ENCODE assay signal across 10 mouse cellular contexts in the genomic region with DNA sequence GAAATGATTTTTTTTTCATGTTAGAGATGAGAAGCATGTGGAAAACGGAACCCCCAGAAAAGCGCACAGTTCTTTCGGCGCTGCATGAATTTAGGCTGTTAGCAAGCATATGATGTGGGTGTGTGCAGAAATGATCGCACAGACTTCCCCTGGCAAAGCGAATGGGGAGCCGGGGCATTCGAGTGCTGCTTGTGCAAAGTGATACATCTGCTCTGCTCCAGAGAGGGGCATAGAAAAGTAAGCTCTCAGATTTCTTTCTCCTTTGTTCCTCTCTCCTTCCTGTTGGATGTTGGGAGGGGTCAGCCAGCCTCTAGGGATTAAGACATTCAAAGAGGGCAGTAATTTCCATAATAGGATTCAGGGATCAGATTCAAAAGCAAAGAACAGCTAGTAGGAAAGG.
DNase-seq lines count a peak whose midpoint lies in the region; ATAC-seq lines count a peak whose summit lies in the region.
"Had no signal": no experiment of that assay in that cellular context is flagged by ENCODE, and none has a peak within 500 bp of the region (broad histone marks: within the 10 kb centered on the region; RNA-seq: fewer than 3 reads in every experiment).

No protein-coding gene starts in this region.

- H3K36me3 ChIP-seq in hindbrain, embryonic 12.5 days, result no peaks in the 10 kb centered on the region
- H3K36me3 ChIP-seq: neural tube, embryonic 13.5 days had no signal

- no peaks in the 10 kb centered on the region for H3K9me3 ChIP-seq in hindbrain, embryonic 12.5 days (replicated peaks)
- H3K9me3 ChIP-seq: neural tube, embryonic 13.5 days had no signal

- H3K4me2 ChIP-seq in hindbrain, embryonic 12.5 days (replicated peaks), result peak overlapping the region; percentile 30
- H3K4me2 ChIP-seq: neural tube, embryonic 13.5 days had no signal

- peaks cover 13% of the 10 kb centered on the region for H3K4me1 ChIP-seq in hindbrain, embryonic 12.5 days

- ATAC-seq in hindbrain, embryonic 12.5 days (ENCODE audit: low FRiP score), result peak; percentile 69

- WGBS in hindbrain, embryonic 12.5 days, result 15% methylated on average over 8 of the region's 8 CpGs

- H3K9ac ChIP-seq in hindbrain, embryonic 12.5 days, result no peak overlapping the region
- H3K9ac ChIP-seq: neural tube, embryonic 13.5 days had no signal

- H3K4me3 ChIP-seq in hindbrain, embryonic 12.5 days, result no peak overlapping the region
- H3K4me3 ChIP-seq: neural tube, embryonic 13.5 days had no signal

- peak; percentile 53 for DNase-seq in right cerebral cortex, adult 18-20 months
- no peak for DNase-seq in right cerebral cortex, postnatal 4 days
- peak; percentile 44 for DNase-seq in mesoderm, embryonic 11.5 days (ENCODE audit: low read depth, low spot score)
- no peak for DNase-seq in kidney, postnatal 36 days
- no peak for DNase-seq in gastrocnemius, postnatal 10 days
- DNase-seq in kidney, adult 18-20 months, result no peak
- no peak for DNase-seq in adipocyte (ENCODE audit: low spot score)
- DNase-seq: cerebellum, adult 9-11 months had no signal

- no peaks in the 10 kb centered on the region for H3K27me3 ChIP-seq in hindbrain, embryonic 12.5 days
- H3K27me3 ChIP-seq: neural tube, embryonic 13.5 days had no signal

- no peak overlapping the region; the same call in 1 of the 2 replicates for H3K27ac ChIP-seq in hindbrain, embryonic 12.5 days
- H3K27ac ChIP-seq: neural tube, embryonic 13.5 days had no signal

Comparison
In these comparisons a context has a peak if more than half of its experiments do, and no peak if none do; other contexts are left out.
1. DNase-seq: peak in right cerebral cortex, adult 18-20 months (single experiment) and mesoderm, embryonic 11.5 days (single experiment); none in right cerebral cortex, postnatal 4 days (single experiment), kidney, postnatal 36 days (0 of 2), gastrocnemius, postnatal 10 days (single experiment), kidney, adult 18-20 months (single experiment) and adipocyte (single experiment).